Comparison of ENCODE assay signal across 26 mouse cellular contexts in the genomic region with DNA sequence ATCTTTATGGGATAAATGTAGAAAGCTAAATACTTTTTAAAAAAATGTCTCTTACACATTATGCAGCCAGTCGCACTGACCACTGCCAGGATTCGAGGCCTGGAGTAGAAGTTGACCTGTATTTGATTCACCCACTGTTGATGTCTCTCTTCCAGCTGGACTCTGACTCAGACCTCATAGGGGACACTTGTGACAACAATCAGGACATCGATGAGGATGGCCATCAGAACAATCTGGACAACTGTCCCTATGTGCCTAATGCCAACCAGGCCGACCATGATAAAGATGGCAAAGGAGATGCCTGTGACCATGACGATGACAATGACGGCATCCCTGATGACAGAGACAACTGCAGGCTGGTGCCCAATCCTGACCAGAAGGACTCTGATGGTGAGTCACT. TPM values are rescaled to one million over a fixed set of nuclear protein-coding genes. Genes with fewer than 3 reads are reported as not detected.
A peak's percentile ranks its signal among the peaks of the same experiment; 100 is the strongest.
DNase-seq lines count a peak whose midpoint lies in the region; ATAC-seq and TF ChIP-seq lines count a peak whose summit lies in the region.
"Had no signal": no experiment of that assay in that cellular context is flagged by ENCODE, and none has a peak within 500 bp of the region (broad histone marks: within the 10 kb centered on the region; RNA-seq: fewer than 3 reads in every experiment).

No protein-coding gene starts in this region.

- no peak for TF ChIP-seq EP300 in liver, postnatal 0 days (IDR thresholded peaks at IDR 0.05; ENCODE audit: low read depth)

- H3K9me3 ChIP-seq in liver, postnatal 0 days (ENCODE audit: low read length) = no peaks in the 10 kb centered on the region
- H3K9me3 ChIP-seq: heart, embryonic 15.5 days had no signal

- no peaks in the 10 kb centered on the region for H3K27me3 ChIP-seq in liver, adult 2 months (ENCODE audit: control insufficient read depth, insufficient read depth, low read length)
- H3K27me3 ChIP-seq in liver, postnatal 0 days (ENCODE audit: insufficient read depth, low read length) = no peaks in the 10 kb centered on the region
- H3K27me3 ChIP-seq: CH12.LX; heart, embryonic 12.5 days; heart, embryonic 15.5 days had no signal

- H3K27ac ChIP-seq in liver, adult 2 months (replicated peaks; ENCODE audit: insufficient read depth, low read depth, low read length) = no peak overlapping the region
- no peak overlapping the region for H3K27ac ChIP-seq in liver, postnatal 0 days (ENCODE audit: low read depth)
- H3K27ac ChIP-seq: heart, adult 2 months; heart, embryonic 15.5 days; hindbrain, embryonic 14.5 days; hindbrain, postnatal 0 days had no signal

- H3K4me3 ChIP-seq in liver, adult 2 months (ENCODE audit: insufficient read depth, low read depth, low read length) = no peak overlapping the region
- H3K4me3 ChIP-seq in liver, postnatal 0 days (ENCODE audit: low read depth, low read length) = no peak overlapping the region
- H3K4me3 ChIP-seq: heart, adult 2 months; heart, embryonic 12.5 days; heart, embryonic 15.5 days had no signal

- peak; percentile 25 for DNase-seq in liver, adult 2 months (ENCODE audit: extremely low read depth, low read depth, low spot score)
- DNase-seq in liver, postnatal 0 days = no peak
- DNase-seq in 3134 (ENCODE audit: extremely low read depth, insufficient read length, low spot score) = peak; percentile 44
- peak; percentile 39 for DNase-seq in 3T3-L1 (ENCODE audit: low read depth, low spot score)
- no peak for DNase-seq in frontal cortex, postnatal 10 days (ENCODE audit: low spot score in 2 of 2)
- no peak for DNase-seq in cerebellum, postnatal 14 days
- DNase-seq: adrenal gland, adult 2 months; adrenal gland, postnatal 14 days; B cell, adult 2 months; cerebellum, adult 11-12 months; cerebellum, adult 8-10 months; cerebellum, postnatal 10 days; forebrain, postnatal 0 days; gastrocnemius, postnatal 25 days; heart, adult 2 months; heart, postnatal 14 days; heart, postnatal 4 days had no signal

- no peak for ATAC-seq in liver, postnatal 0 days
- ATAC-seq: forebrain, embryonic 14.5 days; forebrain, postnatal 0 days; hindbrain, postnatal 0 days; inflammation-experienced regulatory T-cells, adult 6 months; intestine, embryonic 16.5 days had no signal

- H3K79me2 ChIP-seq in liver, adult 2 months (ENCODE audit: control insufficient read depth, insufficient read depth, low read length) = no peaks in the 10 kb centered on the region

- 85% methylated on average over 6 of the region's 6 CpGs for WGBS in liver, adult 2 months
- WGBS in liver, postnatal 0 days (ENCODE audit: insufficient replicate concordance) = 81% methylated on average over 6 of the region's 6 CpGs

- no peaks in the 10 kb centered on the region for H3K4me1 ChIP-seq in liver, adult 2 months (ENCODE audit: control insufficient read depth, insufficient read depth, low read length)
- no peaks in the 10 kb centered on the region for H3K4me1 ChIP-seq in liver, postnatal 0 days (ENCODE audit: insufficient read depth)
- H3K4me1 ChIP-seq: heart, embryonic 12.5 days; heart, embryonic 15.5 days had no signal

- no peak for TF ChIP-seq POLR2A in liver, adult 2 months (IDR thresholded peaks at IDR 0.05; ENCODE audit: extremely low read depth, insufficient read depth, low read length)

- H3K4me2 ChIP-seq in liver, postnatal 0 days (ENCODE audit: low read depth, low read length) = no peak overlapping the region
- H3K4me2 ChIP-seq: heart, embryonic 12.5 days; heart, embryonic 15.5 days; hindbrain, embryonic 14.5 days had no signal

- TF ChIP-seq CTCF in liver, adult 2 months (IDR thresholded peaks at IDR 0.05; ENCODE audit: low read depth, low read length) = no peak
- no peak for TF ChIP-seq CTCF in liver, postnatal 0 days (IDR thresholded peaks at IDR 0.05; ENCODE audit: low read depth)

- H3K9ac ChIP-seq in liver, adult 2 months (ENCODE audit: low read depth, low read length) = no peak overlapping the region
- no peak overlapping the region for H3K9ac ChIP-seq in liver, postnatal 0 days (replicated peaks)
- H3K9ac ChIP-seq: forebrain, postnatal 0 days; heart, embryonic 12.5 days; heart, embryonic 15.5 days; hindbrain, embryonic 14.5 days had no signal

- H3K36me3 ChIP-seq in liver, adult 2 months (ENCODE audit: control insufficient read depth, insufficient read depth, low read length) = no peaks in the 10 kb centered on the region
- H3K36me3 ChIP-seq in liver, postnatal 0 days (replicated peaks; ENCODE audit: insufficient read depth, low read length) = peaks cover 14% of the 10 kb centered on the region
- H3K36me3 ChIP-seq: G1E had no signal

RNA-seq across cellular contexts. Expression of a gene that starts 10.6 kb away (rescaled TPM):
- total RNA-seq in liver, adult 2 months (2014; rRNA removed) = 0.55 and 0.81 TPM in 2 replicates
- polyA plus RNA-seq in liver, adult 2 months (2012; rRNA removed) = 0.12 and 0.37 TPM in 2 replicates
- polyA plus RNA-seq in liver, postnatal 0 days (2015; fragmentation: Nextera tagmentation; extraction: Ambion mirVana) = 22.7 and 29.3 TPM in 2 replicates
- total RNA-seq: G1E had no signal

Comparison
In these comparisons a context has a peak if more than half of its experiments do, and no peak if none do; other contexts are left out.
1. DNase-seq: peak in liver, adult 2 months (single experiment), 3134 (single experiment) and 3T3-L1 (single experiment); none in liver, postnatal 0 days (single experiment), frontal cortex, postnatal 10 days (0 of 2) and cerebellum, postnatal 14 days (0 of 2).
2. RNA of a gene that starts 10.6 kb away (polyA plus RNA-seq): 22.7 to 29.3 TPM in liver, postnatal 0 days; 0.12 to 0.37 TPM in liver, adult 2 months; every median in the first group is over 10 times any median in the second.